Mouse (Mus musculus): ENCODE data around the gene Hnf4a.

DNA sequence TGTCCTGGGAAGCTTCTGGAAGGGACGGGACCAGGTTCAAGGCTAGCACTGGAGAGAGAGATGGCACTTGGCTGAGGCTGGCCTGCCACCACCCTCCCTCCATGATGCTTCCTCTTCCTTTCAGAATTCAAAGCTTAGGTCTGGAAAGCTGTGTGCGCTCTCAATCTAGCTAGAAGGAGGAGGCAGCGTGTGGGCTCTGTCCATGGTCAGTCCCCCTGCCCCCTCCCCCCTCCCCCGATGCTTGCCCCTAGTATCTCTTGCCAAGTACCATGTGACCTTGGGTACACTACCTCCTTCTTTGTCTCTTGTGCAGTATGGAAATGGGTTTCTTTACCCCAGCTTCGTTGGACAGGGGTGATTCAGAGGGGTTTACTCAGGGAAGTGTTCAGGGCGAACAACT lies 42.2 kb downstream of the Hnf4a start:
- TF ChIP-seq CTCF (IDR thresholded peaks at IDR 0.05; ENCODE audit: low read depth, low read length) (no peak), POLR2A (IDR thresholded peaks at IDR 0.05; ENCODE audit: insufficient read depth, low read length) (no peak), EP300 (IDR thresholded peaks at IDR 0.05; ENCODE audit: insufficient read depth, low read depth, low read length) (no peak)

All from ES-Bruce4 (cell line).